Mouse (Mus musculus): ENCODE data around the gene Rbfox1.

Rbfox1 gene

DNA sequence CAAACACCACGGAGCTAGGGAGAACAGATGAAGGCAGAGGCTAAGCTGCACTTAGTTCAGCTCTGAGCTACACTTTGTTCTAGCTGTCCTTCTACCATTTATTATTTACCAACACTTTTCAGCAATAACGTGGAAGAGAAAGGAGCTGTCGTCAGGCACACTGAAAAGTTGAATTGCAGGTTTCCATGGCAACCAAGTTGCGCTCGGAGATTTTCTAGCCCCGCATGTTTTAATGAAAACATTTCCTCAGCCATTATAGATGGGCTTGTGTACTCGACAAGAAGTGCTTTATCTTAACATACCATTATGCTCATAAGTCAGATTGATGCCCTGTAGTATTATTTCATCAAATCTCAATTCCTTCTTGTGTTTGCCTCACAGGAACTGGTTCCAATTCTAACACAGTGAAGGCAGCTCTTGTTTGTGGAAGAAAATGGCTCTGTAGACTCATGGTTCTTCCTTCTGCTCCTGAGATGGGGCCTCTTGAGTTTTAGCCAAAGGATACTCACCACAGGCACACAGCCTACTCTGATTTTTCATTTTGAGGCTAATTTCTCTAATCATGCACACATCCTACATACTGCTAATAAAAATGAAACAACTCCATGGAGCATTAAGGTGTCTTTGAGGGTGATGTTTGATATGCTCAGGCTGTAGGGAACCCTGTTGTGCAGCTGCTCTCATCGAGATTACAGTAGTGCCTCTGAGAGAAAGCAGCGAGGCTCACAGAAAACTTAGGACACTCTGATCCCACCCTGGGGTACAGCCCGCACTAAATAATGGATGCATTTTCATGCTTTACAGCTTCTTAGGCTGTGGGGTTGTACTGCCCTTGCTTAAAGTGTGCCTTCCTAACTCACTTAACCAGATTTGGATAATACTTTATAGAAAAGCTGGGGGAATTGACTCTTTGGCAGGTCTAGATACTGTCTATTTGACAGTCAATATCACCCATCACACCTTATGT is 107.2 kb downstream of the Rbfox1 start:
- DNase-seq (ENCODE audit: low spot score in 2 of 2) = no peak

DNA sequence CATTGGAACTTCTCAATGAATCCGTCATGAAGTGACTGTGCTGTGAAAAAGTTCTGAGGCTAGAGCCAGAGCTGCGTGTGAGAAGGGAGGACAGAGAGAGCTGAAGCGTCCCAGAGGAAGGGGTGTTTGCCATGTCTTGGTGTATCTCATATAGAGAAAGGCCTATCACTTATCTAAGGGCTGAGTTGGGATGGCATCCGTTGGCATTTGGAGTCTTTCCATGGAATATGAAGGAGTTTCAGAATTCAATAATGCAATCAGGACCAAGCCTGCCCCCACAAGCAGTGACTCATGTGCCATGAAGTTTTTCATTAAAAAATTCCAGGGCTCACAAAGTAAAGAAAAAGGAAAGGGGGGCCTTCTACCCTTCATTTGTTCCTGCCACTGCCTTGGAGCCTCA is 112.0 kb downstream of the Rbfox1 start:
- no peak for DNase-seq (ENCODE audit: low spot score in 2 of 2)

DNA sequence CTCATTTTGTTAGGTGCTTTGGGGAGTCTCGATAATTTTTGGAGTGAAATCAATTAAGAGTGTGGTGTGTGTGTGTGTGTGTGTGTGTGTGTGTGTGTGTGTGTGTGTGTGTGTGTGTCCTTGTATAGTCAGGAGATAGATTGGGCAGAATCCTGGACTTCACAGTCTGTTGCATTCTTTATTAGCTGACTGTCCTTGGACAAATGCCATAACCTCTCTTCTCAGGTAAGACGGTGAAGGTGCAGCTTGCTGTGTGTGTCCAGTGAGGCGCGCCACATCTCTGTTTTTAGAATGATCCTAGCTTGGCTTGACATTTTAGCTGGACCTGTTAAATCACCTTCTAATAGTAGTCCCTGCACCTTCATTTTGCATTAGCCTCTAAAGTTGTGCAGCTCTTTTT is 112.5 kb downstream of the Rbfox1 start:
- no peak for DNase-seq (ENCODE audit: low spot score in 2 of 2)

DNA sequence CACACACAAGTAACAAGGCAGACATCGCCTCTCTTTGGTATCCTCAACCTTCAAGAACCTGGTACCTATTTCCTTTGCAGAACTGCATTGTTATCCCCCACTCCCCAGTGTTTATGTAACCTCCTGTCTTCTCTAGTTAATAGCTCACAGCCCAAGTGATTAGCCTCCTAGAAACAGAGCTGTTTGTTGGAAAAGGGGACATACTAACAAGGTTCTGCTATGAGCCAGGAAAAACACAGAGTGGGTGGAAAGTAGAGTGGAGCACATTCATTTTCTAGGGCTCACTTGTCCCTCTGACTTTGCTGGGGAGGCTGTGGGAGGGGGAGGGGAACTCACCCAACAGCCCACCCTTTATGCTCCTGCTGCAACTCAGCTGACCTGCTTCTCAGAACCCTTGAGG is 114.9 kb downstream of the Rbfox1 start:
- no peak for DNase-seq (ENCODE audit: low spot score in 2 of 2)

DNA sequence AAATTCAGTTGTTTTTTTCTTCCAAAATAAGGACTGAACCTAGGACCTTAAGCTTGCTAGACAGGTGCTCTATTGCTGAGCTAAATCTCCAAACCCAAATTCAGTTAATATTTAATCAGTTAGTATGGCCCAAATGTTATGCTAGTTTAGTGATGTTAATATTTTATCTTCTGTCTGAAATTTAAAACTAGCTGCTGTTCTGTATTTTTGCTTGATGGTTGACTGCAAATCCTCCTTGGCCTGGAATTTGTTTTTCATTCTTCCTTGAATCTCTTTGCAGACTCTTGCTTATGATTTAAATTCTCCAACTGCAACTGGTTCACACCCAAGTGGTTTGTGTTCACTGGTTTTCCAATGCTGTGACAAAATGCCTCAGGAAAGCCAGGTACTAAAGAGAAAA is 121.8 kb downstream of the Rbfox1 start:
- DNase-seq (ENCODE audit: low spot score in 2 of 2) = no peak

DNA sequence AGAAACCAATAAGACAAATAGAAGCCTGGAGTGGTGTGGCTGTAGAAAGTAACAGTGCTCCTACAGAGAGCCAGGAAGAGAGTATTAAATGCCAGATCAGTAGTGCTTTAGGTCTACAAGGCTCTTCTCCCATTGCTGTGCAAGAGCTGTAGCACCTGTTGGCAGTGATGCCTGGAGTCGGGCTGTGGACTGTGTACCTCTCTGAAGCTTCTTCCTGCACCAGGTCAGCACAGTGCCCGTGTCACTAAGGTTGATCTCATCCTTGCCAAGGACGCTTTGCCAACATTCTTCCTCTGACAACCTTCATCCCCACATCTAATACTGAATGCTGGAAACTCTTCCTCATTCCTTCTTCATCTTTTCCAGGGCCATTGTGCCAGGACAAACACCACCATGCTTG is 127.7 kb downstream of the Rbfox1 start:
- DNase-seq (ENCODE audit: low spot score in 2 of 2) = no peak

DNA sequence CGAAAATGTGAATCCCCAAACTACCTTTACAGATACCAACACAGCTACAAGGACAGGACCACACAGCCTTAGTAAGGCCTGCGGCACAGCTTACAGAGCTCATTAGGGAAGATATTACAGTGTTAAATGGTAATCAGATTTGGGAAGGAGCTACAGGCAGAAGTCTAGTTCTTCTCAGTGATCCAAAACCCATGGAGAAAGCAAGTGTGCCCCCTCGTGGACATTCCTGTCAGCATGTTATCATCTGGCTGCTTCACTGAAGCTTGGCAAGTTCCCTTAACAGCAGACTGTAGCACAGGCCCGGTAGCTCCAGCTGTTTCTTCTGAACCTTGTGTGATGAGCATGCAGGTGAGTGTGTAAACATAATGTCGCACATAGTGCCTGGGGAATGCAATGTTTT is 133.5 kb downstream of the Rbfox1 start:
- DNase-seq (ENCODE audit: low spot score in 2 of 2) = peak; percentile 3 to 37

DNA sequence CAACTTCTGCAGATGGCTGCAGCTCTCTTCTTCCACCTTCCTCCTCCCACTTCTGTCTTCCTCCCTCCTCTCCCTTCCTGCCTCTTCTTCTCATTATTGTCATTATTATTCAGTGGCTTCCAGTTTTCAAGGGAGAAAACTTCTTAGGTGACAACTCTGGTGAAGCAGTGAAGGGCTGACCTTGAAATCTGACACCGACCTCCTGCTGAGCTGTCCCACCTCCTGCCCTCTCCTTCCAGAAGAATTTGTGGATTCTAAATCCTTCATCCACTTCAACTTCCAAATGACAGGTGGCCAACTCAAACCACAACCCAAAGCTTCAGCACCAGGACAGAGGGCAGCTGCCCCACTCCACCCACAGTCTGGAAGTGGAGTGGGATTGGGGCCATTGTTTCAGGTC is 134.2 kb downstream of the Rbfox1 start:
- no peak for DNase-seq (ENCODE audit: low spot score in 2 of 2)

DNA sequence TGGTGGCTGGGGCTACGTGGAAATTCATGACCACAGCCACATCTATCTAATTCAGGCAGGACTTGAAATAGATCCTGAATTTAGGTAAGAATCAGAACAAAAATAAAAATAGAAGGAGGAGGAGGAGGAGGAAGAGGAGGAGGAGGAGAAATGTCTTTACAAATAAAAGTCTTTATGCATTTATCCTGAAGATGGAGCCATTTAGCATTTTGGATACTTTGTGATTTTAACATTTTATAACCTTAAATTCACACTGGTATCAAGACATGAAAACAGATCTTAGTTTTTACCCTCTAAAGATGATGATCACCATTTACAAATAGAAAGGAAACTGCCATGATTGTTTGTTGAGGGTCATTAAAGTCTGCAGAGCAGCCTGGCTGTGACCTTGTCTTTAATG is 146.1 kb downstream of the Rbfox1 start:
- no peak for DNase-seq (ENCODE audit: low spot score in 2 of 2)

DNA sequence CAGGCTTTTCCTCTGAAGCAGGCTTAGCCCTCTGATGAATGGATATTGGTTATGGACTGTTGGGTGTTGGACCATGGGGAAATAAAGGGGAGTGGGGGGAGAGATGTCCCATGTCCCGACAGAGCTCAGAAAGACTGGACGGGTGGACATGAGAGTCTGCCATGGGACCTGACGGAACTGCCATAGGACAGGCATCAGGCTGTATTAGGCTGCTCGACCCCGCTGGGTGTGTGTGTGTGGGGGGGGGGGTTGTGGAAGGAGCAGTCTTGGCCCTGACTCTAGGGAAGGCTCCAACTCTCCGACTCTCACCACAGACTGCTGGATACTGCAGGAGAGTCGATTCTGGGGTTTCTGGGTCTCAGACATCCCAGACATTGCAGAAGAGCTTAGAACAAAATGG is 147.4 kb downstream of the Rbfox1 start:
- DNase-seq (ENCODE audit: low spot score in 2 of 2) = no peak

DNA sequence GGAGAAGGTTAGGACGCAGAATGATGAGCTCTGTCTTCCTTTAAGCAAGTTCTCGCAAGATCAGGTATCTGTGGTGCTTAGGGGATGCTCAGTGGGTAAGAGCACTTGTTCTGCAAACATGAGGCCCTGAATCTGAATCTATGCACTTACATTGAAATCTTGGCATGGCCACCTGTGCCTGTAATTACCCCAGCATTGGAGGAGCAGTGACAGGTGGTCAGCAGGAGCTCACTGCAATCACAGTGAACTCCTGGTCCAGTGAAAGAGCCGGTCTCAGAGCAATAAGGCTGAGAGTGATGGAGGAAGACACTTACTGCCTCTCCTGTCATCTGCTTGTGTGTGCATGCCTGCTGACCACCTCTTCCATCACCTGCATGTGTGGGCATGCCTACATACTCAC is 149.7 kb downstream of the Rbfox1 start:
- no peak for DNase-seq (ENCODE audit: low spot score in 2 of 2)

DNA sequence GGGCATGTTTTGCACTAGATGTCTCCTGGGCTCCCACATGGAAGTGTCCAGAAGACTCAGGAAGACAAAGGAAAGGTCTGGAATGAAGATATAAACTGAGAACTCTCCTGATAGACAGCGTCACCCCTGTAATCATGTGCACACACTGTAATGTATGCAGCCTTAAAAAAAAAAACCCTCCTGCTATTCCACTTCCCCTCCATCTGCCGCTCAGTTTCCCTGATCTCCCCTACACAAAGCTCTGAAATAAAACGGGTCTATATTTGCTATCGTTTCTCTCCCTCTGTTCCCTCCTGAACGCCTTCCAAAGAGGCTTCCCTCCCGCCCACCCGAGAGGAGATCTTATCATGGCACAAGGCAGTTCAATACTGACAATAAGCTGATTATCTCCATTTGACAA is 151.9 kb downstream of the Rbfox1 start:
- no peak for DNase-seq (ENCODE audit: low spot score in 2 of 2)

DNA sequence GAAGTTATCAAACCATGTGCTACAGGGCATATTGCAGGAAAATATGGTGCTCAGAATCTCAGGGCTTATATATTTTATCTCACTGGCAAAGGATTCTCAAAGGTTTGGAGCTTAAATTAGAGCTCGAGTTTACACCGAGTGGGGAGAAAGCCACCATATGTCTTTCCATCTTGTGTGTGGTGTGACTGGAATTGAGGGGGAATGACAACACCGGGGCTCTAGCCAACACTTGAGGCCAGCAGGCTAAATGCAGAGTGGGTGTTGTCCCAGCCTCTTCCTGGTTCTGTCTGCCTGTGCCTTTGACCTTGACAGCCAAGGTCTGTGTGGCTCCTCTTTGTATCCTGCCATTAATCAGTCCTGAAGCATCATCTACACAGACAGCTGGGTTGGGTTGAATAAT is 157.6 kb downstream of the Rbfox1 start:
- DNase-seq (ENCODE audit: low spot score in 2 of 2) = no peak

DNA sequence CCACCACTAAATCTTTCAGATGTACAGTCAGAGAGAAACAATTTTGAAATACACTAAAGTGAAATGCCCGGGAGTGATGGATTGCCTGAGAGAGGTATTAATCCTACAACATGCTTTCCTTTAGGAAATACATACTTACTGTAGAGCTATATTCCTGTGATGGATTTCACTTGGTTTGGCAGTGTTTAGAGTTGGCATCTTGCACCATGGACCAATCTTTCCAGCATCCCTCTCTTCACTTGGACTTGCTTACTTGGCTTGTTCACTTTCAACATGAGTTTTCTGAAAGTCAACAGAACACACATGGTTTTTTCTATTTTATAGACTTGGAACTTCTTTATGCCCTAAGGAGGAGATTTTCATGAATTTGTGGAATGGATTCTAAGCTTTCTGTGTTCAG is 163.4 kb downstream of the Rbfox1 start:
- no peak for DNase-seq (ENCODE audit: low spot score in 2 of 2)

DNA sequence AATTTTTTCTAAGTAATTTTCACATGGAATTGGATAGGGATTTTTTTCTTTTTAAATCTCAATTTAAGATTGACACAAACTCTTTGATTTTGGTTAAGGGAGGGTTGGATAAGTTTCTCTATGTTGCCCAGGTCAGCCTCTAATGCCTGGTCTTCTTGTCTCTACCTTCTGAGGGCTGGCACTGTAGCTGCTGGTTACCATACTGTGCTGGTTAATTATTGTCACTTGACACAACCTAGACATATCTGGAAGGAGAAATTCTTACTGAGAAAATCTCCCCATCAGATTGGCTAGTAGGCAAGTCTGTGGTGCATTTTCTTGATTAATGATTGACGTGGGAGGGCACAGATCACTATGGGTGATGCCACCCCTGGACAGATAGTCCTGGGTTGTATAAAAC is 177.3 kb downstream of the Rbfox1 start:
- DNase-seq (ENCODE audit: low spot score in 2 of 2) = no peak

DNA sequence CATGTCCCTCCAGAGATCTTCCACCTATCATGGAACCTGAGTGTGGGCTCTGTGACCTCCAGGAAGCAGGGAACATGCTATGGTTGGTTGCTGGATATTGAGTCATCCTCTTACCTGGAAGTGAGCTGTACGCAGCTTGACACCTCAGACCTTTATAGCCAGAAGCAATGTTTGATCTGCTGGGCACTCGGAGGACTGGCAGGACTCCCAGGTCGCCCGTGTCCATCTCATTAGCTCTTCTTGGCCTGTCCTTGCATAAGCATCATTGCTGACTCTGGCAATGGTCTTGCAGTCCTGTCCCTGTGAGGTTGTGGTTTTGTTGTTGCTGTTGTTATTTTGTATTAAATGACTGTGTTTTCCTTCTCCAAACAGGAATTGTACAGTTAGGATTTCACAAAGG is 180.3 kb downstream of the Rbfox1 start:
- no peak for DNase-seq (ENCODE audit: low spot score in 2 of 2)

DNA sequence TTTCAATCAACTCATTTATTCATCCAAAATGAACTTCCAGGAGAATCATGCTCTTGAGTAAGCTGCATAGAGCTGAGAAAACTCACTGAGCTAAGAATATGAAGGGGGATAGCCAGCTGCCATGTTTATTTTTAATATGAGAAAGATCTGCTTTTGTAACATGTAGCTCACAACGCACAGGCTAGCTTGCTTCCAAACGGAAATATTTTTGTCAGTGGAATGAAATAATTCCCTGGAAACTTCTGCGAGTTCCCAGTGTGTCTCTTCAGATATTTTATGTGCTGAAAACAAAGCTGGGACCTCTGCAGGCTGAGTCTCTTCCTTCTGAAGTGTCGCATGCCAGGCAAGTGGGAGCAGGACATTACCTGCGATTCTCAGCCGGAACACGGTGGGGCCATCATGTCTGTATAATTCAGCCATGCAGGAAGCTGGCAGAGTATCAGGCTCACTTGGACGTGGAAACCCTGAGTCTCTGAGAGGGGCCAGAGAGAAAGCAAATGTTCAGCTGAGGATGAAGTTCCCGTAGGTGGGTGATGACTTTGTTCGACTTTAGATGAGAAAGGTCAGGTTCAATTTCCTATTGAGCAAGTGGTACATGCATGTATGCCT is 190.4 kb downstream of the Rbfox1 start:
- no peak for DNase-seq (ENCODE audit: low spot score in 2 of 2)

DNA sequence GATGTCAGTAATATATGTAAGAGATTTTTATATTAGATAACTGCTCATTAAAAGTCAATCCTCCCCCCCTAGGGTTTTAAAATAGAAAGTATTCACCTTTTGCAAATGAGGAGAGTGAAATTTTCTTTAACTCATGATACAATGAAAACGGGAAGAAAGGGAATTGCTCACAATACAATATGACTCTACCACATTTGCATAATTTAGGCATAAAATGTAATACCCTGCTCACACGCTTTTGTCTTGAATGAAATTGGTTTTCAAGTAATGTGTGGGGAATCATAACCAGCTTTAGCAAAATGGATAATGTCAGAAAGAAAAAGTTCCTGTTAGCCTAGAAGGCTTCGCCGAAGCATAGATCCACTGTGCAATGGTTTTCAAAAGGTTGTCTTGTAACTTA is 193.9 kb downstream of the Rbfox1 start:
- no peak for DNase-seq (ENCODE audit: low spot score in 2 of 2)

DNA sequence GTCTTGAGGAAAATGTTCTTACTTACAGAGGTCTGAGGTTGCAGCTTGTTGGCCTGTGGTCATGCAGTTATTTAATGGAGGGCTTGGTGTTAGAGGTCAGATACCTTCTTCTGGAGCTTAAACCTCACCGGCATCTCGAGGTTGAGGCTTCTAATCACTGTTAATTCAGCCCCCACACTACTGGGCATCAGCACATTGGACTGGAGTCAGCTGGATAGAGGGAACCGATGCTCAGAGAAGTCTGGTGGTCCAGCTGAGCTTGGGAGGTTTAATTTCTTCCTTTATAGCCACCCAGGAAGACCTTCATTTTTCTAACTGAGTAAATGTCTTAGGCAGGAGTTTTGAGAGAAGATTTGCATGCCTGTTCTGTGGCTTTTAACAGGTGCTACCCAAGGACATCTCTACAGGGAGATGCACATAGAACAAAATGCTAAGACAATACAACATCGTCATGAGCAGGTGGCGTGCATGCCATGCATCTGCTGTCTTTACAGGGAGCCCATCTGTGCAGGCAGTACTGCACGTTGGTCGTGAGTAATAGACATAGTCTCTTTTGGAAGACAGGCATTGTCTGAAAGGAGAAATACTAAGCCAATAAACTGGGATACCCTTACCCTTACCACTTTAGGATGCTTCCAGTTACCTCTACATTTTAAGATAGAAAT is 199.7 kb downstream of the Rbfox1 start:
- DNase-seq (ENCODE audit: low spot score in 2 of 2) = no peak

DNA sequence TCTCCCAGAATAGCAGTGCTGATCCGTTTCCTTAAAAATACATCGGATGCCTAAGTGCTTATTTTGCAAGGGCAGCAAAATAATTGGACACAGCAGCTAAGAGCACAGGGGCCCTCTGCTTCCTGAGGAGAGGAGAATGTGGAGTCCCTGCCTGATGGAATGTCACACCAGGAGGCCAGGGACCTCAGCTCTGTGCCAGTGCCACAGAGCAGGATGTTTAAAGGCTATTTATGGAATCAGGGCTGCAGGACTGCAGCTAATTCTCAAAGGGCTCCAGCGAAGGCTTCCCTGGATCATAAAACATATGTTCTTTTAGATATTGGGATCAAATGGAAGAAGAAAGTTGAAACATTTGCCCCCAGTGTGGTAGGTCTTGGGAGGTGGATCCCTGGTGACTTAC is 201.0 kb downstream of the Rbfox1 start:
- no peak for DNase-seq (ENCODE audit: low spot score in 2 of 2)

DNA sequence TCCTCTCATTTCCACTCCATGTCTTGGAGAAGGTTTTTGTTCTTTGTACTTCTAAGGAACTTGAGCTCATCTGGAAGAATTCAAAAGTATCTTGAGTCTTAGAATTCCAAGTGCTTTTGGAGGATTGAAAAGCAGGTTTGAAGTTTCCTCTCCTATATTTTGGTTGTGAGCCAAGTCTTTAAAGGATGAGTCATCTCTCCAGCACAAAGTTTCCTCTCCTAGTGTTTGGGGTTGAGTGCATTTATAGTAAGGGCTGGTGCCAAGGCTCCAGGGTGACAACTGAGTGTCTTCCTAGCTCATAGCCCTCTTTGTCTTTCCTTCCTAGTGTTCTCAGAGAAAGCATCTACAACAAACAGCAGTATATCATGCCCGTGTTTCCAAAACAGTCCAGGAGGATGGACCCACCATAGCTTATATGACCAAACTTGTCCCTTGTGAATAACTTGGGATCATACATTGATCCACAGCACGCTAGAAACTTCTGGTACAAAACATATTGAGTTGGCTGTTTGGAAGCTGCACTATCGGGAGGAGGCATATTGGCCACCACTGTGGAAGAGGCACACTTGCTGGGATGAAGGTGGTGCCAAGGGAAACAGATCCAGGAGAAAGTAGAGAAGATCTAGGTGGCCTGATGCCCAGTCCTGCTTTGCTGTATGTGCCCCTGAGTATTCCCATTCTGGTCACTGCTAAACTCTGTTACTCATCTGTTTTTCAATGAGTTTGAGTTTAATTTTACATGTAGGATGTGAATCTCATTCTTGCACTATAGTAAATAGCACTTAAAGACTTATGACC is 206.4 kb downstream of the Rbfox1 start:
- DNase-seq (ENCODE audit: low spot score in 2 of 2) = no peak
